Mouse (Mus musculus) limb, embryonic 11.5 days (tissue): ENCODE data around the gene Fbxo40. TPM values are rescaled to one million over a fixed set of nuclear protein-coding genes. Genes with fewer than 3 reads are reported as not detected.
A peak's percentile ranks its signal among the peaks of the same experiment; 100 is the strongest.

ENCODE experiments used
- ATAC-seq: fragments of 200-750 bp; cut with Nextera tagmentation; 2 replicates; pipeline ENCODE4 v1.8.0; 2017; ENCODE audit warnings: low read depth; ENCODE audit not compliant: insufficient number of reproducible peaks, low FRiP score, low TSS enrichment
- DNase-seq: peaks from one replicate; pipeline ENCODE4 v3.0.0-alpha.2; 2015; ENCODE audit warnings: low spot score
- H3K27ac ChIP-seq: fragments of 300-500 bp; sonication (generic); replicated peaks from 2 replicates; pipeline ENCODE4 v1.5.1; 2014; ENCODE audit warnings: low read depth, mild to moderate bottlenecking, low read length
- H3K27me3 ChIP-seq: fragments of 300-500 bp; sonication (generic); 2 replicates; pipeline ENCODE4 v1.6.1; 2014; ENCODE audit warnings: mild to moderate bottlenecking, low read length, mixed read lengths; ENCODE audit not compliant: control insufficient read depth, insufficient read depth
- H3K36me3 ChIP-seq: fragments of 300-500 bp; sonication (generic); 2 replicates; pipeline ENCODE4 v1.6.1; 2014; ENCODE audit warnings: mild to moderate bottlenecking, low read length, moderate library complexity, mixed read lengths; ENCODE audit not compliant: control insufficient read depth, insufficient read depth
- H3K4me1 ChIP-seq: fragments of 300-500 bp; sonication (generic); 2 replicates; pipeline ENCODE4 v1.6.1; 2014; ENCODE audit warnings: low read length, mixed read lengths; ENCODE audit not compliant: control insufficient read depth, insufficient read depth
- H3K4me2 ChIP-seq: fragments of 300-500 bp; sonication (generic); 2 replicates; pipeline ENCODE4 v1.6.1; 2014; ENCODE audit warnings: low read depth, mild to moderate bottlenecking, moderate library complexity; ENCODE audit not compliant: severe bottlenecking
- H3K4me3 ChIP-seq: fragments of 300-500 bp; sonication (generic); 2 replicates; pipeline ENCODE4 v1.5.1; 2014; ENCODE audit warnings: low read depth, low read length
- H3K9ac ChIP-seq: fragments of 300-500 bp; sonication (generic); 2 replicates; pipeline ENCODE4 v1.6.1; 2014; ENCODE audit warnings: mild to moderate bottlenecking, low read length
- H3K9me3 ChIP-seq: fragments of 300-500 bp; sonication (generic); 2 replicates; pipeline ENCODE4 v1.6.1; 2016; ENCODE audit warnings: low read length; ENCODE audit not compliant: control insufficient read depth
- WGBS: fragments of 180-500 bp; shearing (Covaris S2); extraction: QIAGEN DNeasy Blood & Tissue Kit; methylation state at CpG from one replicate; pipeline ENCODE4 v1.1.7; 2014; 5-methylcytosine and 5-hydroxymethylcytosine counted together
- polyA plus RNA-seq: library from polyadenylated mRNA; unstranded; fragments of >200 nt; fragmentation: Nextera tagmentation; extraction: Ambion mirVana; gene quantifications from 2 replicates; pipeline ENCODE4 v1.2.1, GENCODE M21; 2014

Fbxo40 gene
- polyA plus RNA-seq, 1 experiment from 2014 or later: 0.05 TPM

DNA sequence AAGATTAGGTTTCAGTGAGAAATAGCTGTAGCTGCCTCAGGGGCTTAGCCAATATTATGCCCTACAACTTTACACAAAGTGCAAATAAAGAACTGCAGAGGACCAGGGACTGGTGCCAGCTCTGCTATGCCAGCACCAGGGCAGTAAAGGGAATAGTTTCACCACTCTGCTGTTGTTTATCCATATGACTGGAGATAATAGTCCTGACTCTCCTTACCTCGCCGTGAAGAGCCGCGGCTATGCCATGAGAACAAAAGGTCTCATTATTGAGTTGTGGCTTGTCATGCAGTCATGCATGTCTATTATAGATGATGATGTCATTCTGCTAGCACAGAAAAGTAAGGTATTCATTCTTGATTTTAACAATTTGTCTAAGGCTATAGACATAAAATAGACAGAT, 48.4 kb downstream of the Fbxo40 start:
- ATAC-seq: no peak
- no peak overlapping the region for H3K27ac ChIP-seq
- H3K4me3 ChIP-seq: no peak overlapping the region
- no peaks in the 10 kb centered on the region for H3K4me1 ChIP-seq
- no peaks in the 10 kb centered on the region for H3K36me3 ChIP-seq
- no peak for DNase-seq
- H3K4me2 ChIP-seq: no peak overlapping the region
- H3K9ac ChIP-seq: no peak overlapping the region
- no peaks in the 10 kb centered on the region for H3K9me3 ChIP-seq
- no peaks in the 10 kb centered on the region for H3K27me3 ChIP-seq
- WGBS: 96% methylated on average over 4 of the region's 4 CpGs

DNA sequence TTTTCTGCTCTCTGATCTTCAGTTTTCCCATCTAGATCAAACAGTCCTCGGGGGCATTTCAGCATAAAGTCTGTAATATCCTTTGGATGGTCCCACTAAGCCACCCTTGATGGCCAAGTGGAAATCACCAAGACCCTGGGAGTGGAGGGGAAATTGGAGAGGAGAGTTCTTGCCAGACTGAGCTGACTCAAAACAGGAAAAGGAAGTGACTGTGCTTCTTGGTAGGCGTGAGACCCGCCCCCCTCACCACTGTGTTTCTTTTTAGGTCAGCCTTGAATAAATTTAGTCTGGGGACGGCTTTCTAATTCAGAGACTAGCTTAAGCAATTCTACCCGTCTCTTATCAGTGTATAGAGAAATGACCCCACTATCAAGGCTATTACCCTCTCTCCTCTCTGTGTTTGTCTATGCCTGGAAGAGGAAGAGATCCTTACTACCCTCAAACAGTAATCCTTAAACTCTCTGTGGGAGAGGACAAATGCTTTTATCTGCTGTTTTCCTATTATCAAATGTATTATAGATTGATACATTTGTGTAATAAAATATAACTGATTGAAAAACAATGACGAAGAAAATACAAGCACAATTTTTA, 49.0 kb downstream of the Fbxo40 start:
- Histone ChIP-seq H3K36me3 (no peaks in the 10 kb centered on the region), H3K9ac (no peak overlapping the region), H3K4me2 (no peak overlapping the region), H3K4me1 (no peaks in the 10 kb centered on the region), H3K9me3 (no peaks in the 10 kb centered on the region), H3K27me3 (no peaks in the 10 kb centered on the region), H3K27ac (no peak overlapping the region), H3K4me3 (no peak overlapping the region)
- no peak for ATAC-seq
- no peak for DNase-seq
- 78% methylated on average over 6 of the region's 6 CpGs for WGBS

DNA sequence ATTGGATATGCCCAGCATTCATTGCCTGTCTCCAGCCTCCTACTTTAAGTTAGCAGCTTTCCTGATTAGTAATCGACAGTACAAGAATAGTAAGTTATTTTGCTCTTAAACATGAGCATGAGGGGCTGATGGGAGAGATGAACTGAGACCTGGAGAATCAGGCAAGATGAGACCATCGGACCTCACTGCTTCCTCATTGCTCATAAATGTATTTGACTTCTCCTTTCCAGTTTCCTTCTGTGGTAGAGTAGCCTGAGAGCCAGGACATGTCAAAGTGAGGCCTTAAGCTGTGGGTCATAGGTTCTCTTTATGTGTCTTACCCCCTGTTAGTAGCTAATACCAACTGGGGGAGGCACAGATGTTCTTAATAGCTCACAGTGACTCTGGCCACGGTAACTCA, 54.5 kb downstream of the Fbxo40 start:
- no peak for ATAC-seq
- Histone ChIP-seq H3K36me3 (no peaks in the 10 kb centered on the region; the same call in 1 of the 2 replicates), H3K9ac (no peak overlapping the region), H3K4me2 (no peak overlapping the region), H3K27me3 (no peaks in the 10 kb centered on the region), H3K4me1 (no peaks in the 10 kb centered on the region), H3K9me3 (no peaks in the 10 kb centered on the region), H3K27ac (no peak overlapping the region), H3K4me3 (no peak overlapping the region)
- WGBS: 73% methylated on average over 3 of the region's 3 CpGs
- no peak for DNase-seq

DNA sequence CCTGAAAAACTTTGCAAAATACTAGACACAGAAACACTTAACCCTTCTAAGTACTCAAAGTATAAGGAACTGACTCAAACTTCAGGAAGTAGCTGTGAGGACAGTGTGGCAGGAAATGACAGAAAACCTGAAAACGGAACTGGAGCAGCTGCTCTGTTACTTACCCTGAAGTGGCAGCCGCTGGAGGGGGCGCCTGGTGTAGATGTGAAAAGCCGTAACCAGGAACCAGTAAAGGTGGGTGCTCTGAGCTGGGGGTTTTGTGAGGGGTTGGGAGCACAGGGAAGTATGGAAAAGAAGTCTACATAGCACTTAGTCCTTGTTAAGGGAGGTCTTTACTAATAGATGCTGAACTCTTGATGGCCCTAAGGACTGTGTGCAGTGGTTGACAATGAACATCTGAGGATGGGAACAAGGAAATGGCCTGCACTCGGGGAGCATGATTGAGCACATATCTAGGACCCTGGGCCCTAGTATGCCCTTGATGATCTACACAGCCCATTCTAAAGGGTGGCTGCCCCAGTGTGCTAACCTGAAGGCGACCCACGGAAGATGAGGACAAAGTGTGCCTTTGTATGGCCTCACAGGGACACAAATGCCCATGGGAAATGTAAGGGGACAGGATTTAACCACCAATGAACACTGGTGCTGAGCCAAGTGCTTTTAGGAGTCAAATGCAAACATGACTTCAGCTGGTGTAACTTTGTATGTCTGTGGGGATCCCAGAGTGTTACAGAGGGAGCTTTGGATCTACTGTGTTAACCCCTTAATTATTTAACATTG, 55.2 kb downstream of the Fbxo40 start, which contains the start of gene Hcls1:
Hcls1 (plus strand) TSS at position 143 of the 780 bp plus-strand sequence.
- H3K9ac ChIP-seq: no peak within 1 kb of the TSS
- no peaks in the 10 kb centered on the region for H3K27me3 ChIP-seq
- no peaks in the 10 kb centered on the region for H3K4me1 ChIP-seq
- H3K4me2 ChIP-seq: no peak within 1 kb of the TSS
- H3K9me3 ChIP-seq: no peaks in the 10 kb centered on the region
- H3K27ac ChIP-seq: no peak within 1 kb of the TSS
- H3K36me3 ChIP-seq: no peaks in the 10 kb centered on the region; the same call in 1 of the 2 replicates
- no peak for DNase-seq
- H3K4me3 ChIP-seq: no peak within 1 kb of the TSS
- ATAC-seq: no peak
- WGBS: 85% methylated on average over 7 of the region's 7 CpGs

DNA sequence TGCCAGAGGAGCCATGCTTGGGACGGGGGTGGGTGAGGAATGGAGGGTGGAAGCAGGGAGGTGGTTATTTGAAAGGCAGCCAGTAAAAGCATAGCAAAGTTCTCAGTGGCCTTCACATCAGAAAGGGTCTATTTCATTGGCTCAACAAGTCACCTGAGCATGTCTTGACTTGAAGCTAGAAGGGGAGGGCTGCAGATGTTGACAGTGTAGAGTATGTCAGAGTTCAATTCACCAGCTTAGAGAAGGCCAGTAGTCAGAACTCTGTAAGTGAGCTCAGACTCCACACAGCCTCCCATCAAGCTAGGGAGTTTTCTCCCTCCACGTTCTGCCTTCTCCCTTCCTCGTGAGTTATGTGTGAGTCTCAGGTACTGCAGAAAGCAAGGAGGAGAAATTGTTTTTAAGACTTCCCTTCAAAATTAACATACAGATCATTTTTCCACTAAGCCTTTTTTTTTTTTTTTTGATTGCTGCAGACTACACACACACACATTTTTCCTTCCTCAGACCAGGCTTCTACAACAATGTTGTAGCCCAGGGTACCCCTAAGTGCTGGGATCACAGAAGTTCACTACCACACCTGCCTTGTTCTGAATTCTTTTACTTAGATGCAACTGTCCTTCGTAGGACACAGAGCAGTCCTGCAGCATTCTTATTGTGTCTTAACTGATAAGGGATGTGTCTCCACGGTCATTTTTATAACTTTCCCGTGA, 56.0 kb downstream of the Fbxo40 start:
- no peaks in the 10 kb centered on the region for H3K27me3 ChIP-seq
- no peak overlapping the region for H3K27ac ChIP-seq
- H3K9me3 ChIP-seq: no peaks in the 10 kb centered on the region
- WGBS: 67% methylated on average over 6 of the region's 6 CpGs
- DNase-seq (no peak), ATAC-seq (no peak)
- no peak overlapping the region for H3K4me3 ChIP-seq
- no peaks in the 10 kb centered on the region; the same call in 1 of the 2 replicates for H3K36me3 ChIP-seq
- H3K9ac ChIP-seq: no peak overlapping the region
- no peak overlapping the region for H3K4me2 ChIP-seq
- no peaks in the 10 kb centered on the region for H3K4me1 ChIP-seq

DNA sequence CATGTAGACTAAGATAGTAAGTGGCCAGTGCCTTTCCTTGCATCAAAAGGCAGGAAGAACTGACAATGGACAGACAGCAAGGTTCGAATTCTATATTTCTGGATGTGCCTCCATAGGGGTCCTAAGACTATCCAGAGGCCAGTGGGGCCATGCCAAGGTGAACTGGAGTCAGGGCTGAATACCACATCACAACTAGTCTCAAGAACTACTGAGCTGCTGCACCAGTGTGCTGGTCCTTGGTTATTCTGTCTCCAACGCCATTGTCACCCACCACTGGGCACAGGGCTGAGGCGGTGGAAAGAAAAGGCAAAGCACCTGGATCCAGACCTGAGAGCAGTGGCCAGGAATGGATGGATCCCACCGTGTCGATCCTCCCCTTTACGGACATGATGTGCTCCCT, 57.7 kb downstream of the Fbxo40 start:
- H3K27ac ChIP-seq: no peak overlapping the region
- no peak for DNase-seq
- peaks cover 4% of the 10 kb centered on the region; the same call in 1 of the 2 replicates for H3K36me3 ChIP-seq
- H3K9ac ChIP-seq: no peak overlapping the region
- 98% methylated on average over 6 of the region's 6 CpGs for WGBS
- H3K4me2 ChIP-seq: no peak overlapping the region
- no peak overlapping the region for H3K4me3 ChIP-seq
- no peaks in the 10 kb centered on the region for H3K9me3 ChIP-seq
- H3K27me3 ChIP-seq: no peaks in the 10 kb centered on the region
- no peaks in the 10 kb centered on the region for H3K4me1 ChIP-seq
- no peak for ATAC-seq

DNA sequence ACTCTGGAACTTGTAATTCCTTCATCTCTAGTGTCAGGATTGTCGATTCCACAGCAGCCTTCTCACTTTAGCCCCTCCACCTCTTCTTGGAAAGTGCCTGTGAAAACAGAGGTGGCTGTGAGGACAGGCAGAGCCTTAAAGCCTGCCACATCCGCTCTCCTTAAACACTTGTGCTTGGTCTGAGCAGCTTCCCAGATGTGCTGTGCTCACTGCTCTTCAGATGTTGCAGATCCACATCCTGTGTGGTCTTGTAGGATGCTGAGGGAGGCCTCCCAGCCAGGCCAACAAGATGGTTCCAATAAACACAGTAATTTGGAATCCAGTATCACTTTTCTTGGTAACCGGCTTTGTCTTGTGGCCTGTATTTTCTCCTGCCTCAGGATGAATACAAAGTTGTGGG, 58.3 kb downstream of the Fbxo40 start:
- Histone ChIP-seq H3K4me2 (no peak overlapping the region), H3K4me1 (no peaks in the 10 kb centered on the region), H3K27me3 (no peaks in the 10 kb centered on the region), H3K36me3 (peaks cover 4% of the 10 kb centered on the region; the same call in 1 of the 2 replicates), H3K9me3 (no peaks in the 10 kb centered on the region), H3K27ac (no peak overlapping the region), H3K9ac (no peak overlapping the region), H3K4me3 (no peak overlapping the region)
- no peak for ATAC-seq
- peak; percentile 38 for DNase-seq
- 48% methylated on average over 3 of the region's 3 CpGs for WGBS

DNA sequence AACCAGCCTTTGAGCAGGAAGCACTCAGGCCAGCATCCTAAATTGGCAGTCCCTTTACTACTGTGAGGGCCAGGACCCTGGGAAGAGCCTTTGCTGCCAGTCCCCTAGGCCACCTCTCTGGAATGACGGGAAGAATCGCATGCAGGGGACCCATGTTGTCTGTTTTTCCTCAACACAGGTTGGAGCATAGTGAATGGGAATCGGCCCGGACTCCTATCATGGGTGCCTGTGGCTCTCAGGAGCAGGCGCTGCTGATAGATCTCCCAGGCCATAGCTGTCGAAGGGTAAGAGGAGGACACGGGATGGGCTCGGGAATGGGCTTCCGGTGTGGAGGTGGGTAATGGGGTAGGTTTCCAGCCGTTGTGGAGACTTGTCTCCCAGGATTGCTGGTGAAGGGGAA, 58.9 kb downstream of the Fbxo40 start:
- ATAC-seq (no peak), DNase-seq (no peak)
- Histone ChIP-seq H3K4me3 (no peak overlapping the region), H3K27ac (no peak overlapping the region), H3K4me2 (no peak overlapping the region), H3K9ac (no peak overlapping the region), H3K36me3 (peaks cover 4% of the 10 kb centered on the region; the same call in 1 of the 2 replicates), H3K9me3 (no peaks in the 10 kb centered on the region), H3K27me3 (no peaks in the 10 kb centered on the region), H3K4me1 (no peaks in the 10 kb centered on the region)
- WGBS: 88% methylated on average over 10 of the region's 10 CpGs
